Mouse (Mus musculus): ENCODE results near the gene Zfp568. TPM values are rescaled to one million over a fixed set of nuclear protein-coding genes. Genes with fewer than 3 reads are reported as not detected.

The Zfp568 gene
- polyA plus RNA-seq, 1 experiment = not detected

DNA sequence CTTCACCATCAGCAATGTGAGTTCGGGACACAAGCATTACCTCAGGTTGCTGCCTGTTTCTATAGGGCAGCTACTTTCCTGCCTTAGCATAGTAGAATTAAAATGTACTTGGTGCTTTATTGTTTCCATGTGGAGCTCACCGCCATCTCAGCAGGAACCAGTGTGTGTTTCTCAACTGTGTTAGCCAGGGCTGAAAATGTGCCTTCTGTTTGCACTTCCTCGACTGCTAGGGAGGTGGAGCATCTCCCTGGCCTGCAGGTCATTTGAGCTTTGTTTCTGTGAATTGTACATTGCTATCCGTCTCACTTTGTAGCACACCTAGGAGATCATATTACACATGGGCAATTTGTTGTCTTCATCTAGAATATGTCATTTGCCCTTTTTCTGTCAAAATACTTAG is 43.6 kb downstream of the Zfp568 start:
- Histone ChIP-seq H3K27ac (ENCODE audit: insufficient read depth, low read depth, low read length) (no peak overlapping the region), H3K4me1 (ENCODE audit: control insufficient read depth, insufficient read depth, low read length) (no peaks in the 10 kb centered on the region), H3K4me3 (ENCODE audit: insufficient read depth, low read depth, low read length) (no peak overlapping the region)
- TF ChIP-seq CTCF (IDR thresholded peaks at IDR 0.05; ENCODE audit: insufficient read depth, low read depth, low read length) (no peak), POLR2A (IDR thresholded peaks at IDR 0.05; ENCODE audit: insufficient read depth, low read depth, low read length) (no peak)
- 69% methylated on average over 4 of the region's 4 CpGs for WGBS

DNA sequence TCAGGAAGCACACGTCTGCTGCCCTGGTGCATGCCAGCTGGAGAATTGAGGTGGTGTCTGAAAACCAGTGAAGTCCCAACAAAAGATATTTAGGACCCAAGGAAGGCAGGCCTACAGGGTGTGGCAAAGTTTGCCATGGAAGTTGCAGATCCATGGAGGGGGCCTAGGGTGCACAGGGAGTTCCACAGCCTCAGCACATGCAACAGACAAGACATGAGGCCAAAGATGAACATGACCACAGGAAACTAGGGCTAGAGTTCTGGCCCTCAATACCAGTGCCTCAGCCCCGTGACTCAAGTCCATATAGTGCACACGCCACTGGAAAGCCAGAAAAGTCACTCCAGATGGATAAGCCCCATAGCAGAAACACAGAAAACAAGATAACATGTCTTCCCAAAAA is 44.8 kb downstream of the Zfp568 start:
- 94% methylated on average over 3 of the region's 3 CpGs for WGBS
- H3K4me3 ChIP-seq (ENCODE audit: insufficient read depth, low read depth, low read length) = no peak overlapping the region
- TF ChIP-seq CTCF (IDR thresholded peaks at IDR 0.05; ENCODE audit: insufficient read depth, low read depth, low read length) = no peak
- TF ChIP-seq POLR2A (IDR thresholded peaks at IDR 0.05; ENCODE audit: insufficient read depth, low read depth, low read length) = no peak
- no peak overlapping the region for H3K27ac ChIP-seq (ENCODE audit: insufficient read depth, low read depth, low read length)
- H3K4me1 ChIP-seq (ENCODE audit: control insufficient read depth, insufficient read depth, low read length) = no peaks in the 10 kb centered on the region

DNA sequence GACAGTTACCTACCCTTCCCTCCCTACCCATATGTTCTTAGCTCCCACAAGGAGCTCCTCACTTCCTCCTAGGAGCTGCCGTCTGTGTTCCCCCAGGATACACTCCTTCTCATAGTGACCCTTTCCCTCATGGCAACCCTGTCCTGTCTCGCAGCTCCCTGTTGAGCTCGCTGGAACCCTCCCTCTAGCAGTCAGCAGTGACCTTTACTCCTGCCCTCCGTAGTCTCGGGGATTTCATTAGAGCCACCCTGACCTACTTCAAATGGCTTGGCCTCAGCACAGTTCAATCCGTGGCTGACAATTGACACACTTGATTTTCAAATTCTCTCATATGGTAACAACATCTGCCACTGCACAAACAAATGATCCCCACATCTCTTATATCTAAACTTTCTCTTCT is 46.9 kb downstream of the Zfp568 start:
- no peak overlapping the region for H3K27ac ChIP-seq (ENCODE audit: insufficient read depth, low read depth, low read length)
- no peaks in the 10 kb centered on the region for H3K4me1 ChIP-seq (ENCODE audit: control insufficient read depth, insufficient read depth, low read length)
- WGBS = 54% methylated on average over 6 of the region's 6 CpGs
- no peak for TF ChIP-seq POLR2A (IDR thresholded peaks at IDR 0.05; ENCODE audit: insufficient read depth, low read depth, low read length)
- no peak for TF ChIP-seq CTCF (IDR thresholded peaks at IDR 0.05; ENCODE audit: insufficient read depth, low read depth, low read length)
- H3K4me3 ChIP-seq (ENCODE audit: insufficient read depth, low read depth, low read length) = no peak overlapping the region

DNA sequence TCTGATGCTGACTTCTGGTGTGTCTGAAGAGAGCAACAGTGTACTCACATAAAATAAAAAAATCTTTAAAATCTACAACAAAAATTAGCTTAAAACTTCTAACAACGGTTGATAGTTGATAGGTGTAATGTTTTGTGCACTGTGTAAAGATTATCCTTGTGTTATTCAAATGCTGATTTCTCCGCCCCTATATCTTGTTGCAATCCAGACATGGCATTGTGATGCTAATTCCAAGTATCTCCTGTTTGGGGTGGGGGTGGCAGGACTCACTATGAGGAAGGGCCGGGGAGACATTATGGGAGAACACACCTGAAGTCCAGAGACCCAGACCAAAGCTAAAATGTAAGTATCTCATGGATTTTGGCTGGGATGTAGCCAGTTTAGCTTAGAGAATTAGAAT is 47.6 kb downstream of the Zfp568 start:
- no peak for TF ChIP-seq POLR2A (IDR thresholded peaks at IDR 0.05; ENCODE audit: insufficient read depth, low read depth, low read length)
- TF ChIP-seq CTCF (IDR thresholded peaks at IDR 0.05; ENCODE audit: insufficient read depth, low read depth, low read length) = no peak
- H3K27ac ChIP-seq (ENCODE audit: insufficient read depth, low read depth, low read length) = no peak overlapping the region
- WGBS = 67% methylated on average over 3 of the region's 3 CpGs

DNA sequence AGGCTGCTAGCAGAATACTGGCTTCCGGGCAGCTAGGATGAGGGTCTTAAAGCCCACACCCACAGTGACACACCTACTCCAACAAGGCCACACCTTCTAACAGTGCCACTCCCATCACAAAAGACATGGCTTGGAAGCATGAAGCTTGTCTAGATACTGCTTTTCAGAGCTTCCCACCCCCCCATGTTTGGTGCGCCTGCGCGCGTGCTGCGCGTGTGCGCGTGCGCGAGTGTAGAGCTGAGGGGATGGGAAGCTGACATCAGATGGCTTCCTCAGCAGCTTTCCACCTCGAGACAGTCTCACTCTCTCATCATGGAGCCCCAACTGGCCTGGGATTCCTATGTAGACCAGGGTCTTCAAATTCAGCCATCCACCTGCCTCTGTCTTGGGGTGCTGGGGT is 50.6 kb downstream of the Zfp568 start:
- Histone ChIP-seq H3K4me1 (ENCODE audit: control insufficient read depth, insufficient read depth, low read length) (no peaks in the 10 kb centered on the region), H3K4me3 (ENCODE audit: insufficient read depth, low read depth, low read length) (no peak overlapping the region), H3K27ac (ENCODE audit: insufficient read depth, low read depth, low read length) (no peak overlapping the region)
- TF ChIP-seq CTCF (IDR thresholded peaks at IDR 0.05; ENCODE audit: insufficient read depth, low read depth, low read length) = no peak
- TF ChIP-seq POLR2A (IDR thresholded peaks at IDR 0.05; ENCODE audit: insufficient read depth, low read depth, low read length) = no peak
- WGBS = 97% methylated on average over 12 of the region's 12 CpGs

More for the DNA sequence above, 47.6 kb downstream of the Zfp568 start:
- H3K4me3 ChIP-seq (ENCODE audit: insufficient read depth, low read depth, low read length) = no peak overlapping the region
- H3K4me1 ChIP-seq (ENCODE audit: control insufficient read depth, insufficient read depth, low read length) = no peaks in the 10 kb centered on the region

DNA sequence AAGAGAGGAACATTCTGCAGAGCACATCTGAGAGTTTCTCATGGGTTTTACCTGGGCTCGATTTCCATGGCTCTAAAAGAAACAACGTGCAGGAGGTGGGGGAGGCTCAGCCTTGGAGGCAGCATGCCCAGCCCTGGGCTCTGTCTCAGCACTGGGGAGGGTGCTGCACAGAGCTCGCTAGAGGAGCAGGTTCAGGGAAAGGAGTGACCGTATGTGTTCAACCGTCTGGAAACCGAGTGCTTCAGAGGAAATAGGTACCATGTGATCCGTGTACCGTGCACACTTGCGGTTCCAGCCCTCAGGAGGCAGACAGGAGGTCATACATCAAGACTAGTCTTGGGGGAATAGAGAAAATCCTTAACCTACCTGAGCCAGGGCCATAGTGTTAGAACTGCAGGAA is 60.6 kb downstream of the Zfp568 start:
- Histone ChIP-seq H3K4me1 (ENCODE audit: control insufficient read depth, insufficient read depth, low read length) (no peaks in the 10 kb centered on the region), H3K4me3 (ENCODE audit: insufficient read depth, low read depth, low read length) (no peak overlapping the region), H3K27ac (ENCODE audit: insufficient read depth, low read depth, low read length) (no peak overlapping the region)
- TF ChIP-seq CTCF (IDR thresholded peaks at IDR 0.05; ENCODE audit: insufficient read depth, low read depth, low read length) = no peak
- no peak for TF ChIP-seq POLR2A (IDR thresholded peaks at IDR 0.05; ENCODE audit: insufficient read depth, low read depth, low read length)
- 67% methylated on average over 9 of the region's 9 CpGs for WGBS

DNA sequence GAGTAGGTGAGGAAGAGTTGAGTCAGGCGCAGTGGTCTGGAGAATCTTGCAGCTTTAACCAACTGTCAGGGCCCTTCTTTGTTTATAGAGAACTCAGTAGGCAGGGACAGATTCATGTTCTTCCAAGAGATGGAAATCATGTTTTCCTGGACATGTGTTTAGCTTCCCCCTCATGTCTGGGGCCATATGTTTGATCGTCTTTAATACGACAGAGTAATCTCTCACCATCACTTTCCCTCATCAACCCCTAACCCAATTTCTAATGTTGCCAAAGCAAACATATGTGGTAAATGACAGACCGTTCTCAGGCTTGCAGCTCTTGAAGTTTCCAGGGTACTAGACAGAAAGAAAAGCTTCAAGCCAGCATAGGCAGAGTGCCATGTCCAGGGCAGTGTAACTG is 64.4 kb downstream of the Zfp568 start:
- H3K4me1 ChIP-seq (ENCODE audit: control insufficient read depth, insufficient read depth, low read length) = peaks cover 4% of the 10 kb centered on the region
- H3K4me3 ChIP-seq (ENCODE audit: insufficient read depth, low read depth, low read length) = no peak overlapping the region
- H3K27ac ChIP-seq (ENCODE audit: insufficient read depth, low read depth, low read length) = no peak overlapping the region
- no peak for TF ChIP-seq CTCF (IDR thresholded peaks at IDR 0.05; ENCODE audit: insufficient read depth, low read depth, low read length)
- no peak for TF ChIP-seq POLR2A (IDR thresholded peaks at IDR 0.05; ENCODE audit: insufficient read depth, low read depth, low read length)
- 88% methylated on average over 4 of the region's 4 CpGs for WGBS

DNA sequence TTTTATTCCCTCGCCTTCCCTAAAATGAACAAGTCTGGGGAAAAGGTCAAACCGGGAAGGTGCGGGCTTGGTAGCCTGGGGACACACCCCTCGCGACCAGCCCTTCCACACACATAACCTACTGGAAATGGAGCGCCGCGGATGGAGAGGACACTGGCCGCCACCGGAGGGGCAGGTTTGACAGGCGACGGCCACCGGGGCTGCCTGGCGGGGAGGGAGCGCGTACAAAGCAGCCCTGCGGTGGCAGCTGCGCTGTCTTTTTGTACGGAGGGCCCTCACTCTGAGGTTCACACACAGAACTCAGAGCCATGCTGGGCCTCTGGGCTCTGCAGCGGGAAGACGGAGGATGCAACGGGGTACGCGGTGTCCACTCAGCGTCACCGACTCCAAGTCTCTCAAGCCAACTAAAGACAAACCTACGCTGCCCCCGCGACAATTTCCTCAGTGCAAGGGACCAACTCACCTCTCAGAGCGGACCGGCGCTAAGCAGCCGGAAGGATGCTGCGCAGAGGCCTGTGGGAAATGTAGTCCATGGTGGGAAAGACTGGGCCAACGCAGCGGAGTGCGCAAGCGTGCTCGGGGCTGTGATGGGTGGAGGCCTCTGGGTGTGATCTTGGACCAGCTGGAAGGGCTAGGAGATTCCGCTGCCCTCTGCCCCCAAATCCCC is 67.3 kb downstream of the Zfp568 start, which contains the start of gene Zfp14:
Zfp14 (minus strand) TSS at position 499 of the 667 bp plus-strand sequence.
- H3K4me1 ChIP-seq (ENCODE audit: control insufficient read depth, insufficient read depth, low read length) = peaks cover 4% of the 10 kb centered on the region
- WGBS = under 1% methylated on average over 40 of the region's 40 CpGs
- TF ChIP-seq POLR2A (IDR thresholded peaks at IDR 0.05; ENCODE audit: insufficient read depth, low read depth, low read length) (no peak; the same call in 1 of the 2 replicates), CTCF (IDR thresholded peaks at IDR 0.05; ENCODE audit: insufficient read depth, low read depth, low read length) (no peak)
- peak within 1 kb of the TSS; percentile 75 for H3K4me3 ChIP-seq (ENCODE audit: insufficient read depth, low read depth, low read length)
- peak within 1 kb of the TSS; percentile 53 for H3K27ac ChIP-seq (ENCODE audit: insufficient read depth, low read depth, low read length)

DNA sequence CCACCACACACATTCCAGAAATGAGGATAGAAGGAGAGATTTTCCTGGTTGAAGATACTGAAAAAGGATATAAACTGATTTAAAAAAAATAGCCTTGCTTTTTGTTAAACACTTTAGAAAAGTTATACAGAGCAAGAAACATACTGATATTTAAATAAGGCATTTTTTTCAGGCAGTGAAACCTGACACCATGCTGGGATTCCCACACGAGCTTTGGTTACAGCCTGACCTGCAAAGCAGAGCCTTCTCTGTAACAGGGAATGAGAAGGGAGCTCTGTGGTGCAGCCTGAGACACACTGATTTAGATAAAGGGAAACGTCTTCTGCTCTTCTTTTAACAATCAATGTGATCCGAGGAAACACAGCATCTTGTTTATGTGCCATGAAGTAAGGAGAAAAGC is 69.8 kb downstream of the Zfp568 start:
- no peak overlapping the region for H3K4me3 ChIP-seq (ENCODE audit: insufficient read depth, low read depth, low read length)
- 17% methylated on average over 3 of the region's 3 CpGs for WGBS
- no peak for TF ChIP-seq CTCF (IDR thresholded peaks at IDR 0.05; ENCODE audit: insufficient read depth, low read depth, low read length)
- TF ChIP-seq POLR2A (IDR thresholded peaks at IDR 0.05; ENCODE audit: insufficient read depth, low read depth, low read length) = no peak
- no peak overlapping the region for H3K27ac ChIP-seq (ENCODE audit: insufficient read depth, low read depth, low read length)
- peaks cover 4% of the 10 kb centered on the region for H3K4me1 ChIP-seq (ENCODE audit: control insufficient read depth, insufficient read depth, low read length)

Data from olfactory bulb, adult 2 months (tissue).